Mouse (Mus musculus): ENCODE measurements at regions not wholly inside any gene's neighbourhood (a gene's known extent, or its start where the extent isn't known, plus 50 kb on each side); places are given as distances from the start of the nearest gene placed in this dataset.

DNA sequence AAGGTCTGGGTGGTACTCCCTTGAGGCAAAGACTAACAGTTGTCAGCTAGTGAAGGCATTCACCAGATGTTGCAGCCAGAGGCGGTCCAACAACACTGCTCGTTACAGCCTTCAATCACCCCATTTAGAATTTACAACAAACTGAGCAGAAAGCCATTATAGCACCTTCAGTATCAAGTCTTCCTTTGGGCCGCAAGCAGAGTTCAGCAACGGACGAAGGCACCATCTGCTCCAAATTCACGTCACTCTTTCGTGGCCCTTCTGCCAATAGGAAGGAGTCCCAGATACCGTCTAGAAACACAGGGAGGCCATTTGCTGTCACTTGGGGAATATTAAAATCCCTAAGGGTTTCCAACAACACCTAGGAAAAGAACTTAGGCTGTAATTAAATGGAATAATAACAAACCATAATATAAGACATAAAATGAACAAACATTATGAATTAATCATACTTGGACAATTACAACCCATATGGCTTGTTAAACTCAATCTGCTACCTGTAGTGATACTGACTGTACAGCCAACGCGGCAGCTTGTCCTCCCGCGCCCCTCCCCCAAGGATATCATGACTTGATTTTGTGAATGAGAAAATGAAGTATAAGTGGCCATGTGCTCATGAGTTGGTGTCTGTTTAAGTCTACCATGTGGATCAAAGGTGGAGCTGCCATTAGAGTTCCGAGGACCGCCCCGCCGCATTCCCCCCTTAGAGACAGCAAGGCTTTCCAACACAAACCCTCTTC is 233.6 kb downstream of the Sp3 start:
- TF ChIP-seq CTCF (conservative IDR thresholded peaks at IDR 0.05; ENCODE audit: insufficient read depth, insufficient read length, low read depth, low read length) (no peak), POLR2A (IDR thresholded peaks at IDR 0.05; ENCODE audit: low read depth, low read length) (no peak)
